In the genomic region with DNA sequence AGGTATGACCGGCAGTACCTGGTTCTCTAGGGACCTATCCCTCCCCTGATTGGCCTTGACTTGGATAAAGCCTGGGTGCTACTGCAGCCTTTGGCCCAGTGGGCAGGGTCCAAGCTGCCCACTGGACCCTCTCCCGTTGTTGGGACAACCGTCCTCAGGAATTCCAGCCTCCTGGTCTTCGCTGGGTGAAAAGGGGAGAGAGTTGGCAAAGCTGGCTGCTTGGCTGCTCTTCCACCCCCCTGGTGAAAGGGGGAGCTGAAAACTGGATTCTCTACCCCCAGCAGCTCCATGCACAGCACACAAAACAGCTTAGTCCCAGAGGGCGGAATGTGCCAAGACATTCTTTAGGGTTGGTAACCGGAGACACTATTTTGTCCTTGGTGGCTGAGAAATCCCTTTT, we compare ENCODE assay signal across 9 mouse cellular contexts. TPM values are rescaled to one million over a fixed set of nuclear protein-coding genes. Genes with fewer than 3 reads are reported as not detected.
A peak's percentile ranks its signal among the peaks of the same experiment; 100 is the strongest.
DNase-seq lines count a peak whose midpoint lies in the region; ATAC-seq and TF ChIP-seq lines count a peak whose summit lies in the region.
"Had no signal": no experiment of that assay in that cellular context is flagged by ENCODE, and none has a peak within 500 bp of the region (broad histone marks: within the 10 kb centered on the region; RNA-seq: fewer than 3 reads in every experiment).

No protein-coding gene starts in this region.

- no peak overlapping the region for H3K4me3 ChIP-seq in hindbrain, postnatal 0 days (ENCODE audit: low read length)
- no peak overlapping the region for H3K4me3 ChIP-seq in midbrain, embryonic 11.5 days (ENCODE audit: low read depth, low read length)
- H3K4me3 ChIP-seq: liver, embryonic 13.5 days had no signal

- no peaks in the 10 kb centered on the region for H3K27me3 ChIP-seq in hindbrain, postnatal 0 days (ENCODE audit: insufficient read depth, low read length)
- H3K27me3 ChIP-seq in midbrain, embryonic 11.5 days (ENCODE audit: control insufficient read depth, insufficient read depth, low read length), result peaks cover 8% of the 10 kb centered on the region

- TF ChIP-seq CTCF in hindbrain, postnatal 0 days (IDR thresholded peaks at IDR 0.05; ENCODE audit: low read depth), result no peak

- peak overlapping the region; percentile 57 for H3K27ac ChIP-seq in hindbrain, postnatal 0 days
- no peak overlapping the region for H3K27ac ChIP-seq in midbrain, embryonic 11.5 days (ENCODE audit: low read depth, low read length)
- H3K27ac ChIP-seq: liver, embryonic 13.5 days had no signal

- ATAC-seq in hindbrain, postnatal 0 days, result peak; percentile 86
- peak; percentile 15; the same call in 1 of the 2 replicates for ATAC-seq in midbrain, embryonic 11.5 days (ENCODE audit: low FRiP score)
- ATAC-seq in activated CD4-positive, CD25-positive, alpha-beta regulatory T cell, adult 4 months, result no peak

- no peaks in the 10 kb centered on the region for H3K9me3 ChIP-seq in hindbrain, postnatal 0 days (ENCODE audit: low read length)
- H3K9me3 ChIP-seq in midbrain, embryonic 11.5 days (ENCODE audit: control insufficient read depth, low read length), result no peaks in the 10 kb centered on the region
- H3K9me3 ChIP-seq: liver, embryonic 13.5 days had no signal

- H3K4me2 ChIP-seq in hindbrain, postnatal 0 days (ENCODE audit: low read depth, low read length), result 0 out of 2 replicates have a peak overlapping the region, but pooled peaks have one; percentile 6
- no peak overlapping the region for H3K4me2 ChIP-seq in midbrain, embryonic 11.5 days
- H3K4me2 ChIP-seq: liver, embryonic 13.5 days had no signal

- no peaks in the 10 kb centered on the region for H3K36me3 ChIP-seq in hindbrain, postnatal 0 days (ENCODE audit: insufficient read depth, low read length)
- no peaks in the 10 kb centered on the region for H3K36me3 ChIP-seq in midbrain, embryonic 11.5 days (ENCODE audit: control insufficient read depth, insufficient read depth, low read length)
- H3K36me3 ChIP-seq: liver, embryonic 13.5 days had no signal

- no peak overlapping the region for H3K9ac ChIP-seq in hindbrain, postnatal 0 days (replicated peaks; ENCODE audit: low read length)
- no peak overlapping the region; the same call in 1 of the 2 replicates for H3K9ac ChIP-seq in midbrain, embryonic 11.5 days (ENCODE audit: low read length)
- H3K9ac ChIP-seq: liver, embryonic 13.5 days had no signal

- peak; percentile 49 for DNase-seq in layer of hippocampus, adult 11-12 months (ENCODE audit: low spot score)
- DNase-seq in layer of hippocampus, adult 9-10 months (ENCODE audit: low spot score), result no peak
- DNase-seq in ZHBTc4 (ENCODE audit: low read depth, low spot score), result peak; percentile 56
- peak; percentile 82 for DNase-seq in hindbrain, postnatal 0 days (ENCODE audit: low spot score)
- peak; percentile 88 for DNase-seq in midbrain, embryonic 11.5 days (ENCODE audit: low spot score, missing footprints)
- no peak for DNase-seq in thymus, postnatal 25 days
- no peak for DNase-seq in gastrocnemius, postnatal 14 days
- DNase-seq: liver, embryonic 13.5 days had no signal

- intact Hi-C loops in gastrocnemius, postnatal 14 days (cut with DNase I; ENCODE audit: low total_unique reads), result no loop called here

- H3K4me1 ChIP-seq in hindbrain, postnatal 0 days (ENCODE audit: insufficient read depth, low read length), result peaks cover 19% of the 10 kb centered on the region; the same call in 1 of the 2 replicates
- peaks cover 54% of the 10 kb centered on the region for H3K4me1 ChIP-seq in midbrain, embryonic 11.5 days (ENCODE audit: control insufficient read depth, insufficient read depth, low read length)

- WGBS in hindbrain, postnatal 0 days, result 28% methylated on average over 6 of the region's 6 CpGs
- WGBS in midbrain, embryonic 11.5 days, result 8% methylated on average over 6 of the region's 6 CpGs

RNA-seq across cellular contexts. Expression of a gene that starts 3.8 kb away (rescaled TPM):
- 17.8 and 20.4 TPM in 2 replicates for total RNA-seq in hindbrain, postnatal 0 days (2014; rRNA removed)
- polyA plus RNA-seq in hindbrain, postnatal 0 days (2015; fragmentation: Nextera tagmentation; extraction: Ambion mirVana), result 8.6 and 9.0 TPM in 2 replicates
- polyA plus RNA-seq in midbrain, embryonic 11.5 days (2014; fragmentation: Nextera tagmentation; extraction: Ambion mirVana), result 6.4 and 8.5 TPM in 2 replicates
- polyA plus RNA-seq in activated CD4-positive, CD25-positive, alpha-beta regulatory T cell, adult 4 months (2017; shearing (Covaris generic)), result not detected
- total RNA-seq in gastrocnemius, postnatal 14 days (2021), result under 1 TPM; 0.23 to 0.55 TPM

Comparison
In these comparisons a context has a peak if more than half of its experiments do, and no peak if none do; other contexts are left out.
1. DNase-seq: peak in layer of hippocampus, adult 11-12 months (single experiment), ZHBTc4 (single experiment), hindbrain, postnatal 0 days (single experiment) and midbrain, embryonic 11.5 days (single experiment); none in layer of hippocampus, adult 9-10 months (single experiment), thymus, postnatal 25 days (single experiment) and gastrocnemius, postnatal 14 days (single experiment).